Mouse (Mus musculus) testis, adult 2 months (tissue): ENCODE data around the gene Cby3. TPM values are rescaled to one million over a fixed set of nuclear protein-coding genes. Genes with fewer than 3 reads are reported as not detected.
A peak's percentile ranks its signal among the peaks of the same experiment; 100 is the strongest.
"Not testable (repeated sequence)": the region's sequence is repeated elsewhere in the genome, so short reads cannot be mapped to it uniquely, and the experiment has no call there.

Experiments
- H3K27ac ChIP-seq: fragments of 200-500 bp; 2 replicates; pipeline ENCODE4 v1.5.1; 2012; ENCODE audit warnings: low read depth, low read length; ENCODE audit not compliant: control insufficient read depth, insufficient read depth
- H3K27me3 ChIP-seq: fragments of 200-500 bp; 2 replicates; pipeline ENCODE4 v1.6.1; 2012; ENCODE audit warnings: mild to moderate bottlenecking, low read length, moderate library complexity; ENCODE audit not compliant: control insufficient read depth, insufficient read depth
- H3K36me3 ChIP-seq: fragments of 200-500 bp; 2 replicates; pipeline ENCODE4 v1.6.1; 2012; ENCODE audit warnings: mild to moderate bottlenecking, low read length; ENCODE audit not compliant: control insufficient read depth, insufficient read depth
- H3K4me1 ChIP-seq: fragments of 200-500 bp; 2 replicates; pipeline ENCODE4 v1.6.1; 2012; ENCODE audit warnings: low read length; ENCODE audit not compliant: control insufficient read depth, insufficient read depth
- H3K4me3 ChIP-seq: fragments of 200-500 bp; 2 replicates; pipeline ENCODE4 v1.5.1; 2012; ENCODE audit warnings: low read depth, mild to moderate bottlenecking, low read length, moderate library complexity, mixed read lengths; ENCODE audit not compliant: control insufficient read depth
- CTCF ChIP-seq: fragments of 200-500 bp; IDR thresholded peaks from 2 replicates; pipeline ENCODE4 v1.5.1; 2012; ENCODE audit warnings: low read depth, mild to moderate bottlenecking, inconsistent platforms, low read length, moderate library complexity; ENCODE audit not compliant: control insufficient read depth, insufficient read depth, insufficient replicate concordance
- POLR2A ChIP-seq: fragments of 200-500 bp; IDR thresholded peaks from 2 replicates; pipeline ENCODE4 v1.6.1; 2012; ENCODE audit warnings: low read depth, mild to moderate bottlenecking, inconsistent platforms, low read length, moderate library complexity; ENCODE audit not compliant: control insufficient read depth
- polyA plus RNA-seq: library from polyadenylated mRNA; depleted of rRNA; stranded (reverse); fragments of >200 nt; gene quantifications from 2 replicates; pipeline ENCODE4 v1.2.3, GENCODE M21; 2012

The Cby3 gene
- polyA plus RNA-seq, 1 experiment, result 112 TPM

DNA sequence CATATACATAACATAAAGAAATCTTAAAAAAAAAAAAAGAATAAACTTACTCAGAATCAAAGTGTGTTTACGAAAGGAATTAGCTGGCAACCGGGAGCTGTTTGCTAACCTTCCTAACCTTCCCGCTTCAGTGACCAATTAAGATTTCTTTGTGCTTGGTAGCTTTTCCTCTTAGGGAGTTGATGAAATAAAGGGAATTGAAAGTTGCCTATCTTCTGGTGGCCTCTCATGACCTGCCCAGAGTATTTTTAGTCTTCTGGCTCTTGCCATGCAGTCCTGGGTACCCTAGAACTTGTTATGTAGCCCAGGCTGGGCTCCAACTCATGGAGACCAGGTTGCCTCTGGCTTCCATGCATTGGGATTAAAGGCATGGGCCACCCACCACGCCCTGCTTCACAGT, 8.8 kb upstream of the Cby3 start:
- Histone ChIP-seq H3K4me3 (no peak overlapping the region), H3K27ac (no peak overlapping the region), H3K36me3 (no peaks in the 10 kb centered on the region), H3K27me3 (no peaks in the 10 kb centered on the region), H3K4me1 (no peaks in the 10 kb centered on the region)
- no peak for TF ChIP-seq POLR2A
- TF ChIP-seq CTCF, result no peak

DNA sequence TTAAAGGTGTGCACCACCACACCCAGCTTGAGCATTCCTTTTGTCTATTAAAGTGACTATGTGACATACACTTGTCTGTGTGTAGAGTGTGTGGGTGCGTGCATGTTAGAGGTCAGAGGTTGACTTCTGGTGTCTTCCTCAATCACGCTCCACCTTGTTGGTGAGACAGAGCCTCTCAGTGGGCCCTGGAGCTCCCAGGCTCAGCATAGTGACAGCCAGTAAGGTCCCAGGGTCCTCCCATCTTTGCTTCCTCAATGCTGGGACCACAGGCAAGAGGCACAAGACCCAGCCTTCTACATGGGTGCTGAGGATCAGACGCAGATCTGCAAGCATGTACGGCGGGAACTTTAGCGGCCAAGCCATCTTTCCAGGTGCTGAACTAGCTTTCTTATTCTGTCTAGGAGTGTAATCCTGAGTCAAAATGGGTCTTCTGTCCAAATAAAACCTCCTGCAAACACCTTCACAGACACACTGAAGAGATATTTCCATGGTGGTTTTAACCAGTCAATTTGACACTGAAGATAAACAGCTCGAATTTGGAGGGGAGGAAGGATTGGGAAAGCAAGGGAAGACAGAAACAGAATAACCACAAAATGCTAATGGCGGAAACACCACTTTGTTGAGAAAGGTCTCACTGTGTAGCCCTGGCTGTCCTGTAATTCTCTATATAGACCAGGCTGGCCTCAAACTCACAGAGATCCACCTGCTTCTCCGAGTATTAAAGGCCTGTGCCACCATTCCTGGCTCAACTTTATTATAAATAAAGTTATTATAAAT, 7.8 kb upstream of the Cby3 start:
- H3K27ac ChIP-seq, result no peak overlapping the region
- no peak for TF ChIP-seq CTCF
- TF ChIP-seq POLR2A, result no peak
- no peaks in the 10 kb centered on the region for H3K36me3 ChIP-seq
- H3K4me1 ChIP-seq, result no peaks in the 10 kb centered on the region
- H3K4me3 ChIP-seq, result no peak overlapping the region
- H3K27me3 ChIP-seq, result no peaks in the 10 kb centered on the region

DNA sequence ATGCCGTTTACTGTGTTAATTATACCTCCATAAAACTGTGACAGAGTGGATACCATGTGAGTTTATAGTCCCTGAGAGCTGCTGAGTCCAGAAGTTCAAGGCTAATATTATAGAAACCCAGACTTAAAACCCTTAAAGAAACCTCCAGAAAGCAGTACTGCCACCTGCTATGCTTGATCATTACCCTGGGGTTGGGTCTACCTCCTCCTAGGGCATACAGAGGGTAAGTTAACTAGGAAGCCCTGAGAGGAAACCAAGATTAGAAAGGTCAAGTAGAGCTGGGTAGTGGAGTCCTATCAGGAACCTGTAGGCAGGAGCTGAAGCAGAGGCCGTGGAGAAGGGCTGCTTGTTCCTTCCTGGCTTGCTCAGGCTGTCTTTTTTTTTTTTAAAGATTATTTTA, 2.1 kb upstream of the Cby3 start:
- Histone ChIP-seq H3K36me3 (no peaks in the 10 kb centered on the region), H3K4me1 (no peaks in the 10 kb centered on the region), H3K27me3 (no peaks in the 10 kb centered on the region), H3K27ac (no peak overlapping the region), H3K4me3 (no peak overlapping the region)
- no peak for TF ChIP-seq CTCF
- no peak for TF ChIP-seq POLR2A

DNA sequence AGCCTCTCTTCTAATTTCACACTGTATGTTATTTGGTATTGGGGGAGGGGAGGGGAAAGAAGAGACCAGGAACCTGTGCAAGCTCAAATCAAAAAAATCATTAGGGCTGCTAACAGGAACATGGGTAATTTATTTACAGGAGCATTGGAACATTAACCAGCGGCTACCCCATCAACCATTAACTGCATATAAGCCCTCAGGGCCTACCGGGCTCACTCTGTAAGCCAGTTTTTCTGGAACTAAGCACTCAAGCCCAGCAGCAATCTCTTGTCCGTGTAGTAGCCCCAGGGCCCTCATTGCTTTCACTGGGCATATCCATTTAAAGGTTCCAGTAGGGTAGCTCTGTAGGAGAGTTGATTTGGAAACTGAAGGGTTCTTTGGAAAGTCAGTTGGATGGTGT, 589 bp downstream of the Cby3 start:
- H3K4me1 ChIP-seq, result peaks cover 9% of the 10 kb centered on the region
- H3K4me3 ChIP-seq, result no peak overlapping the region
- H3K36me3 ChIP-seq, result no peaks in the 10 kb centered on the region
- no peaks in the 10 kb centered on the region for H3K27me3 ChIP-seq
- TF ChIP-seq POLR2A (no peak), CTCF (no peak)
- no peak overlapping the region for H3K27ac ChIP-seq

DNA sequence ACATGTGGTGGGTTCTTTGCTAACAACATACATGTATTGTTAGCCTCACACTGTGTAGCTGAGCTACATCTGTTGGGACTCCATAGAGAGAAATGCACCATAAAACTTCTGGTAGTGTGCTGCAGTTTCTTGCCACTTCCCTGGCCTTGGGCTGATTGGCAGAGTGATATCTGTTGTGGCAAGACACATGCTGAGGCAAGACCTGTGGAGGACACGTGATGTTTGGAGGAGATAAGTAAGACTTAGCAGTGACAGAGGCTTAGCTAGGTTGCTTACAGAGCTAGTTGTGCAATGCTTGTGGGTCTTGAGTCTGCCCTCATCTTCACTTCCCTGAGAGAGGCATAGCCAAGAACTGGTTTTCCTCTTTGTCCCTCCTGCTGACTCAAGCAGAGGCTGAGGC, 1.1 kb downstream of the Cby3 start:
- Histone ChIP-seq H3K36me3 (no peaks in the 10 kb centered on the region), H3K4me1 (peaks cover 9% of the 10 kb centered on the region), H3K27me3 (no peaks in the 10 kb centered on the region), H3K4me3 (no peak overlapping the region), H3K27ac (no peak overlapping the region)
- no peak for TF ChIP-seq POLR2A
- no peak for TF ChIP-seq CTCF

DNA sequence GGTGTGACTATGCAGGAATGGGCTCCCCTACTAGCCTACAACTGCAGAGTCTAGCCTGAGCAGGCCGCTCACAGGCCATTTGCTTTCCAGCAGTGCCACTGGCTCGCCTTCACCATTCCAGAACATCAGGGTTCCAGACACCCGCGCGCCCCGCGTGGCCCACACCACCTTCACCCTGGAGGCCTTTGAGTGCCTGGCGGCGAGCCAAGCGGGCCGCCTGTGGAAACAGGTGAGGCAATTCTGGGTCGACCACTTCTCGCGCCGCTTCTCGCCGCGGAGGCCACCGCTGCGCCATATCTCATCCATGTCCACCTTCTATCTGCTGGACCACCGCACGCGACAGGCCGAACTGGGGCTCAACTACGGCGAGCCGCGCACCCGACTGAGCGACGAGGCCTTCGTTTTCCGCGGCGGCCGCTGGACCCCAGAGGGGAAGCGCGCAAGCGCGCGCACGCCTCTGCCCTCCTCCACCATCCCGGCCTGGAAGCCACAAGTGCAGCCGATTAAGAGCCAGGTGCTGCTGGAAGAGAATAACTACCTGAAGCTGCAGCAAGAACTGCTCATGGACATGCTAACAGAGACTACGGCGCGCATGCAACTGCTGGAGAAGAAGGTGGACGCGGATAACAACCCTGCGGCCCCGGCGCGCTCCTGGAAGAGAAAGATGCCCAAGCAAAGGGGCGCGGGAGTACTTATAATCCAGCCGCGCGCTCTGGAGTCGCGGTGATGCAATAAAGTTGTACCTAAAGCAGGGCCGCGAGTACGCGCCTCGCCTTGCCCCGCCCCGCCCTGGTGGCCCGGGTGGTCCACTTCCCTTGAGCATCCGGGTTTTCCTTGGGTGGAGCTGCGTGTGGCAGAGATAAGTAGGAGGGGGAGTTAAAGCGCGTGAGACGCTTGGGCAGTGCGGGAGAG, 4.9 kb downstream of the Cby3 start:
- Histone ChIP-seq H3K4me3 (peak overlapping the region; percentile 85), H3K4me1 (peaks cover 12% of the 10 kb centered on the region), H3K27me3 (no peaks in the 10 kb centered on the region), H3K27ac (no peak overlapping the region), H3K36me3 (no peaks in the 10 kb centered on the region)
- TF ChIP-seq CTCF, result no peak
- peak; percentile 27; the same call in 1 of the 2 replicates for TF ChIP-seq POLR2A

DNA sequence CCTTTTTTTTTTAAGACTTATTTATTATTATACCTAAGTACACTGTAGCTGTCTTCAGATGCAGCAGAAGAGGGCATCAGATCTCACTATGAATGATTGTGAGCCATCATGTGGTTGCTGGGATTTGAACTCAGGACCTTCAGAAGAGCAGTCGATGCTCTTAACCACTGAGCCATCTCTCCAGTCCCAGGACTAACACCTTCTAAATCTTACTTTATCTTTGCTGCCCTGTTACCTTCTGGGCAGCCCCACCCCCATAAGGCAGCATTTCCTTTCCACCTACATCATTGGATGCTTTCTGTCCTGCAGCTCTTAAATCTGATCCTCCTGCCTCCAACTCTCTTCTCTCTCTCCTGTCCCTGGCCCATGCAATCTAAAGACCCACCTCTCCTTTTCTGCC, 7.0 kb downstream of the Cby3 start:
- H3K27me3 ChIP-seq, H3K27ac ChIP-seq, H3K36me3 ChIP-seq, H3K4me3 ChIP-seq: not testable (repeated sequence)
- H3K4me1 ChIP-seq, result peaks cover 12% of the 10 kb centered on the region
